Mouse (Mus musculus): ENCODE results near the gene Arrb2.
"Not testable (repeated sequence)": the region's sequence is repeated elsewhere in the genome, so short reads cannot be mapped to it uniquely, and the experiment has no call there.

Arrb2 gene

DNA sequence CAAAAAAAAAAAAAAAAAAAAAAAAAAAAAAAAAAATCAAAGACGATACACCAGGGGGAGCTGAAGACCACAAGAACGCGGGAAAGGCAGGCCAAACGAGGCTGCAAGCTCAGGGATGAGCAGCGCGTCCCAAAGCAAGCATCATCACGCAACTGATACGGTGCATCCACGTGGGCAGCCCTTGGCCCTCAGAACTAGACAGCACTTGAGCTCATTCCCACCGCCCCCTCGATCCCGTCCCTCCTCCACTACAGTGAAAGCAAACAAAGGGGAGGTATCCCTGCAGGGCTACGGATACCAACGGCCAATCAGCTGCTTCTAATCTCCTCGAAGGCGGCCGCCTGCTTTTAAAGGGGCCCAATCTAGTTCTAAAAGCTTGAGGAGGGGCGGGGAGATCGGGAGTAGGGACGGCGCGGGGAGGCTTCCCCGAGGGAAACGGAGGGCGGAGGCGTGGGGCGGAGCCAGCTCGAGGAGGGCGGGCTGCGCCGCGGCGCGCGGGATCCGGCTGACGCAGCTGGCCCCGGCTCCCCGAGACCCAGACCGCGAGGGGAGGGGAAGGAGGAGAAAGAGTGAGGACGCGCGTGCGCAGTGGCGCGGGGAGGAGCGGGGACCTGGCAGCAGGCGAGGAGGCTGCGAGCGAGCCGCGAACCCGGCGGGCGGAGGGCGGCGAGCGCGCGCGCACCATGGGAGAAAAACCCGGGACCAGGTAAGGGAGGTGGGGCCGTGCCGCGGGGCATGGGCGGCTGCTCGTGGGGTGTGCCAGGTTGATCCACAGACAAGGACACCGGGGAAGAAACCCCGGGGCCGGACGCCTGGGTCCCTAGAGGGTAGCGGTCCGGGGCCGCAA is at the start of gene Arrb2:
Gene Arrb2, plus strand, starts transcription at position 588 of the 847 bp plus-strand sequence.
- peak; percentile 95 to 96 for DNase-seq (ENCODE audit: low spot score in 2 of 2)

GRCm38 (mm10) chr11:70384136-70384535 is 48.3 kb upstream of the Arrb2 start:
- DNase-seq (ENCODE audit: low spot score in 2 of 2), result no peak

DNA sequence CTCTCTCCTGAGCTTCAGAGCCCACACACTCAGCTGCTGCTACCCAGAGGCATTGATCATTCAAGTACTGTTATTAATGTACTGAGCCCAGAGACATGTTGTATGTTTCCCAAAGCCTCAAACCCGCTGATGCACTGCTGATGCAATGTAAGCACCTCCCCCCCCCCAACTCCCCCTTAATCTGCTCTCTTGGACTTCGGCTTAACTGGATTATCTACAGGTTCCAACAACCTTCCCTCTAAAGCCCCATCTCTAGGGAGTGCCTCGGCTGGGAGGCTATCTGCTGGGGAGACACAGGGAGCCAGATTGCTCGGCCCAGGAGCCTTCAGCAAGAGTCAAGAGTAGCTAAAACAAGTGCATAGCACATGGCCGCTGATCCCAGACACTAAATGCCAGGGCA is 45.0 kb upstream of the Arrb2 start:
- no peak for DNase-seq (ENCODE audit: low spot score in 2 of 2)

DNA sequence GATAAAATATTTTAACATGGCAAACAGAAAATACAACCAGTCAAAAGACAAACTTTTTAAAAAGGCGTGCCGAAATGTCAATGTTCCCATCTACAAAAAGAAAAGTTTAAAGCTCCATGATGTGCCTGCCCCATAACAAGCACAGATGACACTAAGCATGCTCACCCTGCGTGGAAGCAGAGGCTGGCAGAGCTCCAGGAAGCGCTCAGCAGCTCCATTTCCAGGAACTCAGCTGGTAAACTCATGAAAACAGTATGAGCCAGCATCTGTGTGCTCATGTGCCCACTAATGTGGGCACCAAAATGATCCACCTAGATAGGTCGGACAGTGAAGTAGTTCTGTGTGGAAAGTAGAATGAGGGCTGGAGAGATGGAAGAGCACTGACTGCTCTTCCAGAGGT is 43.0 kb upstream of the Arrb2 start:
- DNase-seq (ENCODE audit: low spot score in 2 of 2), result no peak

GRCm38 (mm10) chr11:70403598-70403997 is 28.8 kb upstream of the Arrb2 start:
- no peak for DNase-seq (ENCODE audit: low spot score in 2 of 2)

DNA sequence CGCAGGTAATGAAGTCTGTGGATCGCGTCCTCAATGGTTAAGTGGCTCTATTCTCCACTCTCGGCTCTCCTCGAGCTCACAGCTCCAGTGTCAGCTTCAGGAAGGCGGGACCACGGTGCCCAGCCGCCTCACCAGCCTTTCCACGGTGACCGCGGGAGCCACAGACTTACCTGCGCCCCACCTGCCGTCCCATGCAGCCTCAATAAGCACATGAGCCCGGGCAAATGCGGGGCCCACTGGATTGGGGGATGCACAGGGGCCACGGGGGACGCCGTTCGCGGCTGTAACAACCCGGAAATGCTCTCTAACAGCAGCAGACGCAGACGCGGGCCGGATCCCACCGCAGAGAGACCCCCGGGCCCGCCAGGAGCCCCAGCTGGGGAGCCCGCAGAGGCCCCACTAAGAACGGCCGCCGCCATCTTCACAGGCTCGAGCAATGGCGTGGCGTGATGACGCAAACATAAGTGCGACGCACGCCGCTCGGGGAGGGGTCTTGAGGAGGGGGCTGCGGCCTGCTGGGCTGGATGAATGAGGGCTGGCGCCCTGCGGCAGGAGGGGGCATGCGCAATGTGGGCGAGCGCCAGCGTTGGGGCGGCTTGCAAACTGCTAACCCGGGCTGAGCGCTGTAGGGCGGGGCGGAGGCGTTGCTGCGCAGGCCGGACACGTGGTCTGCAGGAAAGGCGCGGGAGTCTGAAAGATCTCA is 22.7 kb upstream of the Arrb2 start, which contains the start of gene Pelp1:
Gene Pelp1, minus strand, starts transcription at position 438 of the 703 bp plus-strand sequence.
- DNase-seq (ENCODE audit: low spot score in 2 of 2), result peak; percentile 88 to 89

- DNase-seq (ENCODE audit: low spot score in 2 of 2), result no peak
Measured at GRCm38 (mm10) chr11:70410297-70410643, 22.2 kb upstream of the Arrb2 start.

- DNase-seq (ENCODE audit: low spot score in 2 of 2), result no peak
Measured at GRCm38 (mm10) chr11:70412591-70412990, 19.8 kb upstream of the Arrb2 start.

- peak in 1 of 2 experiments; percentile 71 for DNase-seq (ENCODE audit: low spot score in 2 of 2)
Measured at GRCm38 (mm10) chr11:70413961-70414360, 18.5 kb upstream of the Arrb2 start.

- DNase-seq (ENCODE audit: low spot score in 2 of 2), result no peak
Measured at GRCm38 (mm10) chr11:70418199-70418598, 14.2 kb upstream of the Arrb2 start.

- no peak for DNase-seq (ENCODE audit: low spot score in 2 of 2)
Measured at GRCm38 (mm10) chr11:70419486-70419885, 12.9 kb upstream of the Arrb2 start.

- not testable (repeated sequence) for DNase-seq (ENCODE audit: low spot score in 2 of 2)
Measured at GRCm38 (mm10) chr11:70426598-70426997, 5.8 kb upstream of the Arrb2 start.

DNA sequence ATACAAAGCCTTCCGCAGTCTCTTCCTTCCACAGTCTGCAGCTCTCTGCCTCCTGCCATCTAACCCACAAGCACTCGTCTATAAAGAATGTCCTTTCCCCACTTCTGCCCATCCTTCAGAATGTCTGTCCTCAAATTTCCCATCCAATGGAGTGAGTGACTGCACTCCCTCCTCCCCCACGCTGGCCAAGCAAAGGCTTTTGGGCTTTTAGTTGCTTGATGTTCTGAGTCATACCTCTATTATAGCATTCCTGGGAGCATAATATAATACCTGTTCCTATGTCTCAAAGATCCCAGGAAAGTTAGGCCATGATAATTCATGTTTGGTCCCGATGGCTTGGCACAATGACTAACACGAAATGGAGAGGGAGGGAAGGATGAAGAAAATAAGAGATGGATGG is 861 bp upstream of the Arrb2 start:
- no peak for DNase-seq (ENCODE audit: low spot score in 2 of 2)

DNA sequence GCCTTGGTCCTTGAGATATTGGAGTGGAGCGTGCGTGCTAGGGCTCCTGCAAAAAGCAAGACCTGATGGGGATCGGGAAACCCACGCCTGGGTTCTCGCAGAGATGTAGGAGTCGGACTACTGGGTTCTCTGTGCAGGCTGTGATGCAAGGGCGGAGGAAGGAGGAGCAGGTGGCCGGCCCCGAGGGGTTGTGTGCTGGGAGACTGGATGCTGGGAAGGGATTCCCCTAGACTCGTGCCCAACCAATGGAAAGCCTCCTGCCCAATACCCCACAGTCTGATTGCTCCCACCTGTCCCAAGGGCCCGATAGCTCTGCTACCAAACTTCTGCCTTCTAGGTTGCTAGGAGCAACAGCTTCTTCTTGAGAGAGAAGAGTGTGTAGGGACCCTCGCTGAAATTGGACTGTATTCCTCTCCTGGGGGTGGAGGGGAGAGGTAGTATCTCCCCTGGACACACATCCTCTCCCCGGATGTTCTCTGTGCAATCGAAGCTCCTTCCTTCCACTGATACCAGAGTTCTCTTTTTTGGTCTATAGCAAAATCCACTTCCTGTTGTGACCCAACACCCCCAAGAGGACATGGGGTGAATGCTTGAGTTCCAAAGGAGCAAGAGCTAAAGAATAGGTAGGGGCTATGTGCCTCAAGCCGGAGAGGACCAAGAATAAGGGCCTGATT is 597 bp downstream of the Arrb2 start:
- DNase-seq (ENCODE audit: low spot score in 2 of 2), result no peak

DNA sequence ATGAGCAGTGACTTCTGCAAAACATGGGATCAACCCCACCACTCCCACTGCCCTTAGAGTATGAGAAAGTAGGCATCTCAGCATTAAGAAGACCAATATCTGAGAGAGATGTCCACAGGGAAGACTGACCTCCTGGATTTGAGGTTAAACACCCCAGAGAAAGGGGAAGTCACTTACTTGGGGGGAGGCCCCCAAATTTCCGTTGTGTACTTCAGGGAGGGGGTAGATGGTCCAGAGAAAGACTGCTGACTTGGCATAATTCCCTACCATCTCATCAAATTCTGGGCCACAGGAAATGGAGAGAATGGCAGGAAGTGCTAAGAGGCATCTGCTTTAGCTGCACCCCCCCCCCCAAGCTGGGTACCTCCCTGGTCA is 1.1 kb downstream of the Arrb2 start:
- DNase-seq (ENCODE audit: low spot score in 2 of 2), result no peak

DNA sequence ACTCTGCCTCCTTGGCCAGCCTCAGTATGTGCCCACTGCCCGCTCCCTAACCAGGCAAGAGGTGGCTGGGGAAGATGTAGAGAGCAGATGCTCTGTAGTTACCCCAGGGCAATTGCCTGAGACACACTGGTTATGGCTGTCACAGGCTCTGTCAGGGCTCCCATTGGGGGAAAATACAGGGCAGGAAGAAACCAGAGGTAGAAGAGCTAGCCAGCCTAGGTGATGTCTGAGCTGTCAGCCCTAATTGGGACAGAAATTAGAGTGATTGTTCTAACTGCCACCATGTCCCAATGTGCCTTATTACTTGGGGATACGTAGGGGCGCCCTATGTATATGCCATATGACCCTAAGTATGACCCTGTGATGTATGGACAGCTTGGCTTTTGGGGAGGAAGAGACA is 1.5 kb downstream of the Arrb2 start:
- DNase-seq (ENCODE audit: low spot score in 2 of 2), result no peak

DNA sequence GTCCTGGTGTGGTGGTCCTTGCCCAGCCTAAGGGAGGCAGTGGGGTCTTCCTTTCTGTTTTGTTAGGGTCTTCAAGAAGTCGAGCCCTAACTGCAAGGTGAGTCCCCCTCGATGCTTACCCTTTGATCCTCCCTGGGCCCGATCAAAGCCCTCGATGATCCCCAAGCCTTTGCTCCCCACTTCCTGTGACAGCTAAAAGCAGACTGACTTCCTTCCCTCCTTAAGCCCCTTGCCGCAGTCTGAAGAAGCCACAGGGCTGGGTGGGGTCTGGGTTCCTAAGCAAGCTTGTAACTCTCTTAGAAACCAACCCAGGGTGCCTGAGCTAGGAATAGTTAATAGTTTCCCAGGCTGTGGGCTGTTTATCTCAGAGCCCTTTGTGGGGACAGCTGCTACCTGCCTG is 3.0 kb downstream of the Arrb2 start:
- no peak for DNase-seq (ENCODE audit: low spot score in 2 of 2)

GRCm38 (mm10) chr11:70437426-70437825 is 5.0 kb downstream of the Arrb2 start:
- no peak for DNase-seq (ENCODE audit: low spot score in 2 of 2)

GRCm38 (mm10) chr11:70438728-70439374 is 6.4 kb downstream of the Arrb2 start:
- DNase-seq (ENCODE audit: low spot score in 2 of 2), result no peak

DNA sequence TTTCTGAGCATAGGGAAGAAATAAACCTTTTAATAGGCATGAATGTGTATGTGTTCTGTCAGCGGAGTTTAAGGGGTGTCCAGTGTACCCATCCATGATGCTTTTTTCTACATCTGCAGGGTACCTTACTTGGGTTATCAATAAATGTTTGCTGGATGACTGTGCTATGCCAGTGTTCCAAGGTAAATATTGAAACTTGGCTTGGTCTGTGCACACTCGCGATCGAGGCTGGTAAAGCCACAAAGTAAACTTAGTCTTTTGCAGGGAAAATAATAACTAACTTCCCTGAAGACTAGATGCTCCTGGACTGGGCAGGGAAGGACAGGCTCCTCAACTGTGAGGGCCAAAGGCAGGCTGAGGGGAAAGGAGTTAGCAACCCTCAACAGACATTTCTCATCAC is 8.2 kb downstream of the Arrb2 start:
- DNase-seq (ENCODE audit: low spot score in 2 of 2), result no peak

DNA sequence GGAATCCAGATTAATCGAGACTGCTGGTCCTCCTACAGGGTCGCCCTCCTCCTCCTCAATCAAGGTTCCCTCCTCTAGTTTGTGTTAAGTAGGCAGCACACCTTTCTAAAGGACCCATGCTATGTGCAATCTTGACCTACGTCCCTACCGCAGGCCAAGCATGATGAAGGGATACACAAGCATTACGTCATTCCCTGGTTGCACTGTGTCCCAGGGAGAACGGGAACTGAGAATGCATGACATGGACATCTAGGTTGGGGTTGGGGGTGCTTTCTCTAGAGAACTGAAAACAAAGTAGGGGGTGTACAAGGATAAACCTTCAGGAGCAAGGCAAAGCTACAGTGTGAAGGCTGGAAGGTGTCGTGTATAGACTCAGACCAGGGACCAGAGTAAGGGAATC is 9.4 kb downstream of the Arrb2 start:
- DNase-seq (ENCODE audit: low spot score in 2 of 2), result no peak

- DNase-seq (ENCODE audit: low spot score in 2 of 2), result no peak
Measured at GRCm38 (mm10) chr11:70443964-70444363, 11.5 kb downstream of the Arrb2 start.
